Mouse (Mus musculus) myocyte (in vitro differentiated cells): Measurements from ENCODE around the gene Obsl1.

Source experiments
- MAX ChIP-seq: IDR thresholded peaks from one replicate; pipeline ENCODE4 v1.6.1; 2011; ENCODE audit warnings: low read depth, mild to moderate bottlenecking, control low read depth
- MYOG ChIP-seq, 3 experiments: IDR thresholded peaks; one replicate each; pipeline ENCODE4 v1.6.1; 2011; ENCODE audit warnings: control low read depth in 2 of 3, low read depth in 2 of 3, mild to moderate bottlenecking in 2 of 3; ENCODE audit not compliant: insufficient read length in 2 of 3, control insufficient read depth in 1 of 3, insufficient read depth in 1 of 3
- SRF ChIP-seq: IDR thresholded peaks from one replicate; pipeline ENCODE4 v1.6.1; 2011; ENCODE audit warnings: low read depth; ENCODE audit not compliant: control insufficient read depth, insufficient read length
- TCF3 ChIP-seq: IDR thresholded peaks from one replicate; pipeline ENCODE4 v1.6.1; 2011; ENCODE audit warnings: low read depth, control low read depth; ENCODE audit not compliant: insufficient read length
- USF1 ChIP-seq: IDR thresholded peaks from one replicate; pipeline ENCODE4 v1.6.1; 2011; ENCODE audit warnings: low read depth, mild to moderate bottlenecking, control low read depth, moderate library complexity

- TF ChIP-seq SRF (no peak), MAX (no peak), USF1 (no peak), MYOG (IDR thresholded peaks at IDR 0.05; ENCODE audit: control insufficient read depth in 1 of 3, insufficient read depth in 1 of 3, insufficient read length in 2 of 3, low read depth in 2 of 3) (peak in 1 of 3 experiments; percentile 12), TCF3 (no peak)
Measured at GRCm38 (mm10) chr1:75451900-75452299, 54.4 kb downstream of the Obsl1 start.
